Mouse (Mus musculus) kidney, embryonic 16.5 days (tissue): ENCODE data around the gene Mrgprg. TPM values are rescaled to one million over a fixed set of nuclear protein-coding genes. Genes with fewer than 3 reads are reported as not detected.

Source experiments
- ATAC-seq: fragments of 200-750 bp; cut with Nextera tagmentation; 2 replicates; pipeline ENCODE4 v1.8.0; 2017; ENCODE audit warnings: moderate TSS enrichment; ENCODE audit not compliant: low FRiP score, low TSS enrichment
- H3K27ac ChIP-seq: fragments of 300-500 bp; sonication (generic); 2 replicates; pipeline ENCODE4 v1.5.1; 2014; ENCODE audit warnings: low read length
- H3K27me3 ChIP-seq: fragments of 300-500 bp; sonication (generic); 2 replicates; pipeline ENCODE4 v1.6.1; 2014; ENCODE audit warnings: low read length, control low read depth, mixed read lengths; ENCODE audit not compliant: insufficient read depth
- H3K36me3 ChIP-seq: fragments of 300-500 bp; sonication (generic); 2 replicates; pipeline ENCODE4 v1.6.1; 2014; ENCODE audit warnings: low read length, control low read depth, mixed read lengths; ENCODE audit not compliant: insufficient read depth
- H3K4me1 ChIP-seq: fragments of 300-500 bp; sonication (generic); 2 replicates; pipeline ENCODE4 v1.6.1; 2014; ENCODE audit warnings: low read length, control low read depth, mixed read lengths; ENCODE audit not compliant: insufficient read depth
- H3K4me2 ChIP-seq: fragments of 300-500 bp; sonication (generic); replicated peaks from 2 replicates; pipeline ENCODE4 v1.6.1; 2014; ENCODE audit warnings: low read depth, low read length
- H3K4me3 ChIP-seq: fragments of 300-500 bp; sonication (generic); 2 replicates; pipeline ENCODE4 v1.5.1; 2014; ENCODE audit warnings: mild to moderate bottlenecking, low read length
- H3K9ac ChIP-seq: fragments of 300-500 bp; sonication (generic); replicated peaks from 2 replicates; pipeline ENCODE4 v1.6.1; 2014; ENCODE audit warnings: low read length
- H3K9me3 ChIP-seq: fragments of 300-500 bp; sonication (generic); 2 replicates; pipeline ENCODE4 v1.6.1; 2016; ENCODE audit warnings: low read length, control low read depth
- WGBS: fragments of 180-500 bp; shearing (Covaris S2); extraction: QIAGEN DNeasy Blood & Tissue Kit; methylation state at CpG from one replicate; pipeline ENCODE4 v1.1.7; 2014; 5-methylcytosine and 5-hydroxymethylcytosine counted together
- polyA plus RNA-seq: library from polyadenylated mRNA; unstranded; fragments of >200 nt; fragmentation: Nextera tagmentation; extraction: Ambion mirVana; gene quantifications from 2 replicates; pipeline ENCODE4 v1.2.1, GENCODE M21; 2015

Gene Mrgprg
- polyA plus RNA-seq, 1 experiment from 2014 or later = not detected

GRCm38 (mm10) chr7:143756125-143757026 is 10.4 kb downstream of the Mrgprg start, which contains the start of gene Osbpl5:
Gene Osbpl5 (minus strand): TSS chr7:143756985.
- Histone ChIP-seq H3K36me3 (no peaks in the 10 kb centered on the region), H3K27me3 (peaks cover 13% of the 10 kb centered on the region; the same call in 1 of the 2 replicates), H3K9me3 (no peaks in the 10 kb centered on the region), H3K27ac (no peak within 1 kb of the TSS), H3K4me1 (peaks cover 10% of the 10 kb centered on the region), H3K4me3 (peak within 1 kb of the TSS; percentile 47), H3K4me2 (peak within 1 kb of the TSS; percentile 88), H3K9ac (peak within 1 kb of the TSS; percentile 50)
- peak; percentile 35 for ATAC-seq
- WGBS = 17% methylated on average over 22 of the region's 22 CpGs

GRCm38 (mm10) chr7:143755357-143756124 is 11.3 kb downstream of the Mrgprg start:
- Histone ChIP-seq H3K9ac (no peak overlapping the region), H3K27ac (no peak overlapping the region), H3K4me1 (peaks cover 10% of the 10 kb centered on the region), H3K4me2 (no peak overlapping the region), H3K36me3 (no peaks in the 10 kb centered on the region), H3K27me3 (peaks cover 13% of the 10 kb centered on the region; the same call in 1 of the 2 replicates), H3K9me3 (no peaks in the 10 kb centered on the region), H3K4me3 (no peak overlapping the region)
- ATAC-seq = no peak
- 76% methylated on average over 9 of the region's 9 CpGs for WGBS

GRCm38 (mm10) chr7:143753990-143754715 is 12.6 kb downstream of the Mrgprg start:
- H3K36me3 ChIP-seq = no peaks in the 10 kb centered on the region
- WGBS = 30% methylated on average over 5 of the region's 5 CpGs
- ATAC-seq = no peak; the same call in 1 of the 2 replicates
- H3K4me2 ChIP-seq = no peak overlapping the region
- H3K4me3 ChIP-seq = no peak overlapping the region
- H3K9ac ChIP-seq = no peak overlapping the region
- H3K27ac ChIP-seq = no peak overlapping the region
- no peaks in the 10 kb centered on the region for H3K9me3 ChIP-seq
- peaks cover 13% of the 10 kb centered on the region; the same call in 1 of the 2 replicates for H3K27me3 ChIP-seq
- H3K4me1 ChIP-seq = peaks cover 10% of the 10 kb centered on the region

- no peaks in the 10 kb centered on the region for H3K9me3 ChIP-seq
- 74% methylated on average over 3 of the region's 3 CpGs for WGBS
- no peak overlapping the region for H3K4me2 ChIP-seq
- no peak overlapping the region for H3K9ac ChIP-seq
- no peak for ATAC-seq
- no peak overlapping the region for H3K27ac ChIP-seq
- H3K4me1 ChIP-seq = peaks cover 13% of the 10 kb centered on the region
- no peaks in the 10 kb centered on the region for H3K36me3 ChIP-seq
- peaks cover 8% of the 10 kb centered on the region; the same call in 1 of the 2 replicates for H3K27me3 ChIP-seq
- no peak overlapping the region for H3K4me3 ChIP-seq
Measured at GRCm38 (mm10) chr7:143752606-143753005, 14.2 kb downstream of the Mrgprg start.

- no peak overlapping the region for H3K9ac ChIP-seq
- H3K27me3 ChIP-seq = peaks cover 8% of the 10 kb centered on the region; the same call in 1 of the 2 replicates
- no peak for ATAC-seq
- no peak overlapping the region for H3K4me2 ChIP-seq
- peaks cover 9% of the 10 kb centered on the region for H3K4me1 ChIP-seq
- H3K36me3 ChIP-seq = no peaks in the 10 kb centered on the region
- WGBS = 56% methylated on average over 4 of the region's 4 CpGs
- H3K9me3 ChIP-seq = no peaks in the 10 kb centered on the region
- no peak overlapping the region for H3K27ac ChIP-seq
- no peak overlapping the region for H3K4me3 ChIP-seq
Measured at GRCm38 (mm10) chr7:143752056-143752455, 14.7 kb downstream of the Mrgprg start.

GRCm38 (mm10) chr7:143751380-143751779 is 15.4 kb downstream of the Mrgprg start:
- H3K27me3 ChIP-seq = peaks cover 6% of the 10 kb centered on the region; the same call in 1 of the 2 replicates
- WGBS = 83% methylated on average over 1 of the region's 1 CpGs
- H3K9ac ChIP-seq = no peak overlapping the region
- ATAC-seq = no peak
- no peaks in the 10 kb centered on the region for H3K9me3 ChIP-seq
- no peaks in the 10 kb centered on the region for H3K36me3 ChIP-seq
- no peak overlapping the region for H3K27ac ChIP-seq
- H3K4me1 ChIP-seq = peaks cover 5% of the 10 kb centered on the region; the same call in 1 of the 2 replicates
- no peak overlapping the region for H3K4me3 ChIP-seq
- H3K4me2 ChIP-seq = no peak overlapping the region

GRCm38 (mm10) chr7:143749045-143749444 is 17.7 kb downstream of the Mrgprg start:
- 72% methylated on average over 3 of the region's 3 CpGs for WGBS
- H3K9ac ChIP-seq = no peak overlapping the region
- ATAC-seq = no peak
- H3K36me3 ChIP-seq = no peaks in the 10 kb centered on the region
- no peak overlapping the region for H3K4me2 ChIP-seq
- no peak overlapping the region for H3K4me3 ChIP-seq
- H3K4me1 ChIP-seq = peaks cover 3% of the 10 kb centered on the region; the same call in 1 of the 2 replicates
- no peaks in the 10 kb centered on the region for H3K9me3 ChIP-seq
- no peak overlapping the region for H3K27ac ChIP-seq
- no peaks in the 10 kb centered on the region for H3K27me3 ChIP-seq

GRCm38 (mm10) chr7:143748041-143748868 is 18.5 kb downstream of the Mrgprg start:
- Histone ChIP-seq H3K27ac (no peak overlapping the region), H3K4me2 (peak overlapping the region; percentile 48), H3K9ac (peak overlapping the region; percentile 61), H3K4me1 (peaks cover 3% of the 10 kb centered on the region; the same call in 1 of the 2 replicates), H3K9me3 (no peaks in the 10 kb centered on the region), H3K27me3 (no peaks in the 10 kb centered on the region), H3K36me3 (no peaks in the 10 kb centered on the region), H3K4me3 (peak overlapping the region; percentile 18; the same call in 1 of the 2 replicates)
- under 1% methylated on average over 16 of the region's 16 CpGs for WGBS
- peak; percentile 87 for ATAC-seq
